Mouse (Mus musculus) liver, embryonic 14.5 days (tissue): ENCODE measurements around the gene Six5. TPM values are rescaled to one million over a fixed set of nuclear protein-coding genes. Genes with fewer than 3 reads are reported as not detected.
A peak's percentile ranks its signal among the peaks of the same experiment; 100 is the strongest.

ENCODE experiments used
- ATAC-seq: fragments of 200-750 bp; cut with Nextera tagmentation; 2 replicates; pipeline ENCODE4 v1.8.0; 2017; ENCODE audit warnings: moderate number of reproducible peaks, mild to moderate bottlenecking, moderate library complexity; ENCODE audit not compliant: insufficient read depth
- DNase-seq, 3 experiments: peaks; one replicate each; pipeline ENCODE4 v3.0.0-alpha.2; 2012 to 2013; ENCODE audit warnings: low read depth in 3 of 3, low spot score in 3 of 3
- H3K27ac ChIP-seq: fragments of 300-500 bp; sonication (generic); 2 replicates; pipeline ENCODE4 v1.5.1; 2014; ENCODE audit warnings: moderate library complexity, mild to moderate bottlenecking, control low read depth, inconsistent platforms
- H3K27me3 ChIP-seq: fragments of 300-500 bp; sonication (generic); 2 replicates; pipeline ENCODE4 v1.6.1; 2014; ENCODE audit warnings: mild to moderate bottlenecking, low read length, moderate library complexity; ENCODE audit not compliant: control insufficient read depth, insufficient read depth
- H3K36me3 ChIP-seq: fragments of 300-500 bp; sonication (generic); replicated peaks from 2 replicates; pipeline ENCODE4 v1.6.1; 2014; ENCODE audit warnings: low read depth; ENCODE audit not compliant: control insufficient read depth, insufficient read depth
- H3K4me1 ChIP-seq, 2 experiments: fragments of 200-500 bp in 1 of 2; fragments of 300-500 bp in 1 of 2; sonication (generic) in 1 of 2; replicated peaks; 2 replicates each; pipeline ENCODE4 v1.6.1; 2012 to 2014; ENCODE audit warnings: antibody characterized with exemption in 1 of 2, inconsistent platforms in 1 of 2, low read length in 1 of 2; ENCODE audit not compliant: control insufficient read depth in 2 of 2, insufficient read depth in 2 of 2
- H3K4me2 ChIP-seq: fragments of 300-500 bp; sonication (generic); 2 replicates; pipeline ENCODE4 v1.6.1; 2014; ENCODE audit warnings: low read depth, mild to moderate bottlenecking, control low read depth, moderate library complexity
- H3K4me3 ChIP-seq, 2 experiments: fragments of 200-500 bp in 1 of 2; fragments of 300-500 bp in 1 of 2; sonication (generic) in 1 of 2; 2 replicates each; pipeline ENCODE4 v1.5.1; 2012 to 2014; ENCODE audit warnings: low read depth in 2 of 2, low read length in 2 of 2, mild to moderate bottlenecking in 2 of 2, control low read depth in 1 of 2, inconsistent platforms in 1 of 2, moderate library complexity in 1 of 2; ENCODE audit not compliant: insufficient read depth in 1 of 2
- H3K9ac ChIP-seq: fragments of 300-500 bp; sonication (generic); replicated peaks from 2 replicates; pipeline ENCODE4 v1.6.1; 2014; ENCODE audit warnings: mild to moderate bottlenecking, control low read depth, moderate library complexity
- H3K9me3 ChIP-seq: fragments of 300-500 bp; sonication (generic); 2 replicates; pipeline ENCODE4 v1.6.1; 2016; ENCODE audit warnings: low read length, mixed read lengths; ENCODE audit not compliant: control insufficient read depth
- CTCF ChIP-seq: IDR thresholded peaks from 2 replicates; pipeline ENCODE4 v1.5.1; 2016; ENCODE audit warnings: antibody characterized with exemption, low read depth, control low read depth
- EP300 ChIP-seq: IDR thresholded peaks from 2 replicates; pipeline ENCODE4 v1.6.1; 2016; ENCODE audit warnings: antibody characterized with exemption, low read depth
- WGBS: fragments of 180-500 bp; shearing (Covaris S2); extraction: QIAGEN DNeasy Blood & Tissue Kit; methylation state at CpG from one replicate; pipeline ENCODE4 v1.1.7; 2014; ENCODE audit not compliant: insufficient replicate concordance; 5-methylcytosine and 5-hydroxymethylcytosine counted together
- polyA plus RNA-seq, 2 experiments: library from polyadenylated mRNA; depleted of rRNA in 1 of 2; stranded (reverse) in 1 of 2; unstranded in 1 of 2; fragments of >200 nt; fragmentation: Nextera tagmentation in 1 of 2; extraction: Ambion mirVana in 1 of 2; gene quantifications; 2 replicates each; pipeline versions ENCODE4 v1.2.1 to v1.2.3; 2012 to 2014

The Six5 gene
- polyA plus RNA-seq, 2 experiments, result 0.60 to 3.3 TPM

- Histone ChIP-seq H3K27me3 (no peaks in the 10 kb centered on the region), H3K4me1 (peaks cover 11 to 14% of the 10 kb centered on the region in 2 experiments), H3K4me2 (no peak overlapping the region), H3K9ac (no peak overlapping the region), H3K9me3 (no peaks in the 10 kb centered on the region), H3K4me3 (no peak overlapping the region), H3K36me3 (no peaks in the 10 kb centered on the region), H3K27ac (no peak overlapping the region)
- no peak for DNase-seq
- no peak for ATAC-seq
- 77% methylated on average over 6 of the region's 6 CpGs for WGBS
- TF ChIP-seq EP300 (no peak), CTCF (no peak)
Observed at GRCm38 (mm10) chr7:19124713-19125112, 30.3 kb downstream of the Six5 start.

DNA sequence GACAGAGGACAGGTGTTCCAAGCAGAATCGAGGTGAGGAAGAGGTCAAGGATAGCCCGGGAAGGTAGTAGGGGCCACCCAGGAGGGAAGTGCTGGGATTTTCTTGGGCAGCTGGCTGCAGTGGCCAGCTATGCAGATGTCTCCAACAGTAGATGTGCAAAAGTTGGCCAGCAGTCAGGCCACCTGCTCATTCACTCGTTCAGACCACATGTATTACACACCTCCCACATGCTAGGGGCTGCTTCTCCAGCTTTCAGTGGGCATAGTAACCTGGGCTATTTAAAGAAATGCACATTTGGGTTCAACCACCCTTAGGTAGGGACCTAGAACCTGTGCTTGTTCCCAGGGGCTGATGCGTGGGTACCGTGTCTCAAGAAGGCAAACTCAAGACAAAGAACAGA, 33.4 kb downstream of the Six5 start:
- TF ChIP-seq EP300 (no peak), CTCF (no peak)
- peaks cover 0 to 10% of the 10 kb centered on the region in 2 experiments; a peak in 2 of 4 replicates for H3K4me1 ChIP-seq
- no peak overlapping the region for H3K4me3 ChIP-seq
- no peaks in the 10 kb centered on the region for H3K9me3 ChIP-seq
- 83% methylated on average over 5 of the region's 5 CpGs for WGBS
- ATAC-seq (no peak), DNase-seq (no peak)
- H3K27me3 ChIP-seq, result no peaks in the 10 kb centered on the region
- H3K27ac ChIP-seq, result no peak overlapping the region
- H3K36me3 ChIP-seq, result no peaks in the 10 kb centered on the region
- no peak overlapping the region for H3K9ac ChIP-seq
- H3K4me2 ChIP-seq, result no peak overlapping the region

DNA sequence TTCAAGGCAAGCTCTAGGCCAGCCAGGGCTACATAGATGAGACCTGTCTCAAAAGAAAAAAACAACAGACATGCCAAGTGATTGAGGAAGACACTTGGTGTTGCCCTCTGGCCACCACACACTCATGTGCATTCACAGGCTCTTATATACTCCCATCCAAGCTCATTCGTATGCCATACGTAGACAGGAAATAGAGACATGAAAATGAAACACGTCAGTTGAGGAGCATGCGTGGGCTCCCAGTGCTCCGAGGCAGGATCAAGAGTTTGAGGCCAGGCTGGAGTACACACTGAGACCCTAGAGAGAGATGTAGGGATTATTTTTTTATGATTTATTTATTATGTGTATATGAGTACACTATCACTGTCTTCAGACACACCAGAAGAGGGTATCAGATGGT, 35.0 kb downstream of the Six5 start:
- Histone ChIP-seq H3K4me3 (no peak overlapping the region), H3K9ac (no peak overlapping the region), H3K4me1 (peaks cover 0 to 10% of the 10 kb centered on the region in 2 experiments; a peak in 2 of 4 replicates), H3K27me3 (no peaks in the 10 kb centered on the region), H3K9me3 (no peaks in the 10 kb centered on the region), H3K27ac (no peak overlapping the region), H3K36me3 (no peaks in the 10 kb centered on the region), H3K4me2 (no peak overlapping the region)
- ATAC-seq (no peak), DNase-seq (no peak)
- WGBS, result 86% methylated on average over 5 of the region's 5 CpGs
- TF ChIP-seq EP300 (no peak), CTCF (no peak)

- ATAC-seq (no peak), DNase-seq (no peak)
- H3K4me1 ChIP-seq, result peaks cover 0 to 10% of the 10 kb centered on the region in 2 experiments; a peak in 2 of 4 replicates
- TF ChIP-seq EP300, result no peak
- peak; percentile 27; the same call in 1 of the 2 replicates for TF ChIP-seq CTCF
- H3K27ac ChIP-seq, result no peak overlapping the region
- no peaks in the 10 kb centered on the region for H3K9me3 ChIP-seq
- H3K4me3 ChIP-seq, result no peak overlapping the region
- no peak overlapping the region for H3K9ac ChIP-seq
- peaks cover 3% of the 10 kb centered on the region; the same call in 1 of the 2 replicates for H3K36me3 ChIP-seq
- 32% methylated on average over 4 of the region's 4 CpGs for WGBS
- no peaks in the 10 kb centered on the region for H3K27me3 ChIP-seq
- peak overlapping the region; percentile 71 for H3K4me2 ChIP-seq
Observed at GRCm38 (mm10) chr7:19130657-19131056, 36.3 kb downstream of the Six5 start.

GRCm38 (mm10) chr7:19131324-19131848, 37.0 kb downstream of the Six5 start:
- H3K9ac ChIP-seq, result no peak overlapping the region; the same call in 1 of the 2 replicates

More at GRCm38 (mm10) chr7:19131324-19131848, 37.0 kb downstream of the Six5 start:
- no peak overlapping the region for H3K27ac ChIP-seq
- DNase-seq, result peak; percentile 79 to 83 (median 82)
- H3K4me1 ChIP-seq, result peaks cover 0 to 10% of the 10 kb centered on the region in 2 experiments; a peak in 2 of 4 replicates
- no peaks in the 10 kb centered on the region for H3K9me3 ChIP-seq
- peak overlapping the region; percentile 37 to 43 for H3K4me3 ChIP-seq
- no peaks in the 10 kb centered on the region for H3K27me3 ChIP-seq
- peak; percentile 96 for ATAC-seq
- TF ChIP-seq CTCF (peak; percentile 85), EP300 (no peak)
- H3K4me2 ChIP-seq, result peak overlapping the region; percentile 71
- H3K36me3 ChIP-seq, result peaks cover 10% of the 10 kb centered on the region
- WGBS, result 1% methylated on average over 39 of the region's 39 CpGs
